Mouse (Mus musculus): ENCODE results near the gene Fam214b. TPM values are rescaled to one million over a fixed set of nuclear protein-coding genes. Genes with fewer than 3 reads are reported as not detected.
A peak's percentile ranks its signal among the peaks of the same experiment; 100 is the strongest.

Fam214b gene
- polyA plus RNA-seq, 1 experiment from 2014 or later: 9.5 TPM

DNA sequence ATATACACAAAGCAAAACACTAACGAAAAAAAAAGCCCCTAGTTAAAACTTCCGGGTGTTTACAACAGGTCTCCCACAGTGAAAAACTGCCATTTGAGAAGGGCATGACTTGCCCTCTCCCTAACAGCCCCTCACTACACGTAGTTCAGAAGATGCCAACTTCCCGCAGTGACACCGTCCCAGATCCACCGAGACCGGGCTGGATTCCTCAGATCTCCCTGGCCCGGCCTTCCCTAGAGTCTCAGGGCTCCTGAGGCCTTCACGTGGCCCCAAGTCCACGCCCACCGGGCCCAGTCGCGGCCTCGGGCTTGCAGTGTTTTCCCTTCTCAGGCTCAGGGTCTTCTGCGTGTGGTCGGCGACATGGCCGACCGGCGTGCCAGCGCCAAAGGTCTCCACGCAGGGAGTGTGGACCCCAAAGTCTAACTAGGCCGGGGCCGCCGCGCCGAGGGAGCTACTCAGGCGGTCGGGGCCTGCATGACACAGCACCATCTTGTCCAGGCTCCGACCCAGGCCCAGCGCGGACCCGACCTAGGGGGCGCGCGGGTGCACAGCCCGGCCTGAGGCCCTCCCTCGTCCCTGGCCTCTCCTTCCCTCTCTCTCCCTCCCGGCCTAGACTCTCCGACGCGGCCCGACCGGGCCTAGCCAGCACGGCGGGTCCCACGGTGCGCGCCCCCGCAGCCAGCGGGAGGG, 46.4 kb downstream of the Fam214b start:
- Histone ChIP-seq H3K9me3 (ENCODE audit: control insufficient read depth, low read length) (no peaks in the 10 kb centered on the region), H3K4me3 (ENCODE audit: low read depth, low read length) (peak overlapping the region; percentile 94), H3K9ac (ENCODE audit: low read depth, low read length) (peak overlapping the region; percentile 96), H3K4me1 (ENCODE audit: control insufficient read depth, insufficient read depth, low read length) (peaks cover 19% of the 10 kb centered on the region), H3K27ac (replicated peaks; ENCODE audit: low read depth, low read length) (peak overlapping the region; percentile 99), H3K4me2 (ENCODE audit: low read depth, low read length) (peak overlapping the region; percentile 94), H3K36me3 (ENCODE audit: control insufficient read depth, insufficient read depth, low read length) (peaks cover 26% of the 10 kb centered on the region), H3K27me3 (replicated peaks; ENCODE audit: control insufficient read depth, insufficient read depth, low read length) (no peaks in the 10 kb centered on the region)
- under 1% methylated on average over 30 of the region's 51 CpGs for WGBS
- ATAC-seq (ENCODE audit: low read depth): peak; percentile 78
- peak; percentile 86 for DNase-seq (ENCODE audit: low spot score)

DNA sequence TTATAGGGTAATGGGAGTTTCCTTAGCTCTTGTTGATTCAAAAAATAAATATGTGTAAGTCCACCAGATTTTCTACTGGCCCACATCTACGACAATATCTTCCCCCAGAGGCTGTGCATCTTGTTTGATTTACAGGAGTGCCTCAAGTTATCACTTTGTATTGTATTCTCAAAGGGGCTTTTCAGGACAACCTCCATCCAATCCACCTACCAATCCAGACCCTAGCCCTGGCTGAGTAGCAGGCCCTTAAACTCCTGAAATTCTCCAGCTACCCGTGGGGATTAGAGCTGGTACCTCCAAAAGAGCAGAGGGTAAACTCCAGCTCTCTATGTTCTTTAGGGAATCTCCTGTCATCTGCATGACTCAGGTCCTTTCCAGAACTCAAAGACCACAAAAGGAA, 48.0 kb downstream of the Fam214b start:
- ATAC-seq (ENCODE audit: low read depth) (no peak), DNase-seq (ENCODE audit: low spot score) (no peak)
- Histone ChIP-seq H3K4me2 (ENCODE audit: low read depth, low read length) (peak overlapping the region; percentile 94), H3K36me3 (ENCODE audit: control insufficient read depth, insufficient read depth, low read length) (peaks cover 40% of the 10 kb centered on the region), H3K9me3 (ENCODE audit: control insufficient read depth, low read length) (no peaks in the 10 kb centered on the region), H3K27me3 (replicated peaks; ENCODE audit: control insufficient read depth, insufficient read depth, low read length) (no peaks in the 10 kb centered on the region), H3K9ac (ENCODE audit: low read depth, low read length) (peak overlapping the region; percentile 96; the same call in 1 of the 2 replicates), H3K27ac (replicated peaks; ENCODE audit: low read depth, low read length) (no peak overlapping the region), H3K4me3 (ENCODE audit: low read depth, low read length) (peak overlapping the region; percentile 94), H3K4me1 (ENCODE audit: control insufficient read depth, insufficient read depth, low read length) (peaks cover 19% of the 10 kb centered on the region)
- WGBS: 57% methylated on average over 2 of the region's 2 CpGs

DNA sequence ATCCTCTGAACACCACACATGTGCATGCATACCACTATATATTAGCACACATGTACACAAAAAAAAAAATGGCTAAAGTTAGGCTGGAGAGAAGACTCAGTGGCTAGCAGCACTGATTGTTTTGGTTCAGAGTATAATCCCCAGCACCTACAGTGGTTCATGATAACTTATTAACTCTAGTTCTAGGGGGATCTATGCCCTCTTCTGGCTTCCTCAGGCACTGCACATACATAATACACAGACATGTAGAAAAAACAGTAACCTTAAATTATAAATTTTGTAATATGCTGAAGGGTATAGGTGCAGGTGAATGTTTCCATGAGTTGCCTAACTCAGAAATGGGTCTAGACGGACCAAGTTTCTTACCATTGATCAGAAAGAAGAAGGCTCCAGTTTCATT, 57.7 kb downstream of the Fam214b start:
- 94% methylated on average over 1 of the region's 1 CpGs for WGBS
- H3K27me3 ChIP-seq (replicated peaks; ENCODE audit: control insufficient read depth, insufficient read depth, low read length): no peaks in the 10 kb centered on the region
- H3K36me3 ChIP-seq (ENCODE audit: control insufficient read depth, insufficient read depth, low read length): peaks cover 97% of the 10 kb centered on the region
- DNase-seq (ENCODE audit: low spot score) (no peak), ATAC-seq (ENCODE audit: low read depth) (no peak)
- no peak overlapping the region for H3K4me2 ChIP-seq (ENCODE audit: low read depth, low read length)
- H3K4me1 ChIP-seq (ENCODE audit: control insufficient read depth, insufficient read depth, low read length): no peaks in the 10 kb centered on the region
- H3K9me3 ChIP-seq (ENCODE audit: control insufficient read depth, low read length): no peaks in the 10 kb centered on the region
- H3K4me3 ChIP-seq (ENCODE audit: low read depth, low read length): no peak overlapping the region
- no peak overlapping the region for H3K27ac ChIP-seq (replicated peaks; ENCODE audit: low read depth, low read length)
- H3K9ac ChIP-seq (ENCODE audit: low read depth, low read length): no peak overlapping the region

Other genes starting within 250 kb of the Fam214b start
- 0.05 TPM in 1 of 2 replicates, not detected in the other for gene Fam205a1, start 192.3 kb downstream of the Fam214b start, polyA plus RNA-seq (2014; fragmentation: Nextera tagmentation; extraction: Ambion mirVana)
- 0.15 TPM in 1 of 2 replicates, not detected in the other for gene Gm12394, start 189.4 kb downstream of the Fam214b start, polyA plus RNA-seq (2014; fragmentation: Nextera tagmentation; extraction: Ambion mirVana)
- gene Fam205c, start 172.0 kb downstream of the Fam214b start, polyA plus RNA-seq (2014; fragmentation: Nextera tagmentation; extraction: Ambion mirVana): 0.28 and 1.4 TPM in 2 replicates
- 4.9 and 5.7 TPM in 2 replicates for gene Phf24, start 129.6 kb downstream of the Fam214b start, polyA plus RNA-seq (2014; fragmentation: Nextera tagmentation; extraction: Ambion mirVana)
- 11.9 and 15.4 TPM in 2 replicates for gene Dnajb5, start 96.4 kb downstream of the Fam214b start, polyA plus RNA-seq (2014; fragmentation: Nextera tagmentation; extraction: Ambion mirVana)
- gene 1700022I11Rik, start 76.6 kb downstream of the Fam214b start, polyA plus RNA-seq (2014; fragmentation: Nextera tagmentation; extraction: Ambion mirVana): 0.28 and 0.75 TPM in 2 replicates
- 471 and 523 TPM in 2 replicates for gene Vcp, start 45.7 kb downstream of the Fam214b start, polyA plus RNA-seq (2014; fragmentation: Nextera tagmentation; extraction: Ambion mirVana)
- 14.8 and 16.6 TPM in 2 replicates for gene Fancg, start 35.7 kb downstream of the Fam214b start, polyA plus RNA-seq (2014; fragmentation: Nextera tagmentation; extraction: Ambion mirVana)
- gene Pigo, start 20.4 kb downstream of the Fam214b start, polyA plus RNA-seq (2014; fragmentation: Nextera tagmentation; extraction: Ambion mirVana): 16.6 and 18.8 TPM in 2 replicates
- gene Stoml2, start 14.5 kb downstream of the Fam214b start, polyA plus RNA-seq (2014; fragmentation: Nextera tagmentation; extraction: Ambion mirVana): 285 and 305 TPM in 2 replicates
- gene Unc13b, start 12.7 kb upstream of the Fam214b start, polyA plus RNA-seq (2014; fragmentation: Nextera tagmentation; extraction: Ambion mirVana): 5.5 TPM in 2 replicates
- 0.14 and 0.36 TPM in 2 replicates for gene Atp8b5, start 220.9 kb upstream of the Fam214b start, polyA plus RNA-seq (2014; fragmentation: Nextera tagmentation; extraction: Ambion mirVana)